Mouse (Mus musculus) fibroblast of lung, adult 2 months (primary cell): ENCODE data around the gene Wee2.
A peak's percentile ranks its signal among the peaks of the same experiment; 100 is the strongest.

Experiments
- DNase-seq: peaks from one replicate; pipeline ENCODE4 v3.0.0-alpha.2; 2011; ENCODE audit warnings: low read depth

Gene Wee2

GRCm38 (mm10) chr6:40438936-40439335 lies at the start of gene Wee2:
Gene Wee2 (plus strand): TSS chr6:40439088.
- no peak for DNase-seq

GRCm38 (mm10) chr6:40390975-40391374 lies 47.9 kb upstream of the Wee2 start:
- no peak for DNase-seq

GRCm38 (mm10) chr6:40393213-40393612 lies 45.7 kb upstream of the Wee2 start:
- DNase-seq: peak; percentile 29

- DNase-seq: no peak
Observed at GRCm38 (mm10) chr6:40402031-40402430, 36.9 kb upstream of the Wee2 start.

- no peak for DNase-seq
Observed at GRCm38 (mm10) chr6:40403640-40404285, 35.1 kb upstream of the Wee2 start.

GRCm38 (mm10) chr6:40411085-40411484 lies 27.8 kb upstream of the Wee2 start:
- DNase-seq: no peak

- DNase-seq: no peak
Observed at GRCm38 (mm10) chr6:40413046-40413445, 25.8 kb upstream of the Wee2 start.

GRCm38 (mm10) chr6:40413565-40413964 lies 25.3 kb upstream of the Wee2 start:
- DNase-seq: no peak

- no peak for DNase-seq
Observed at GRCm38 (mm10) chr6:40415799-40416198, 23.1 kb upstream of the Wee2 start.

- no peak for DNase-seq
Observed at GRCm38 (mm10) chr6:40418386-40418785, 20.5 kb upstream of the Wee2 start.

- no peak for DNase-seq
Observed at GRCm38 (mm10) chr6:40421099-40421498, 17.8 kb upstream of the Wee2 start.

GRCm38 (mm10) chr6:40423013-40423412 lies 15.9 kb upstream of the Wee2 start:
- no peak for DNase-seq

GRCm38 (mm10) chr6:40423774-40424173 lies 15.1 kb upstream of the Wee2 start:
- peak; percentile 13 for DNase-seq

- no peak for DNase-seq
Observed at GRCm38 (mm10) chr6:40427441-40427840, 11.4 kb upstream of the Wee2 start.

- DNase-seq: no peak
Observed at GRCm38 (mm10) chr6:40428696-40429095, 10.2 kb upstream of the Wee2 start.

GRCm38 (mm10) chr6:40429521-40429931 lies 9.4 kb upstream of the Wee2 start:
- no peak for DNase-seq

- DNase-seq: no peak
Observed at GRCm38 (mm10) chr6:40430251-40430650, 8.6 kb upstream of the Wee2 start.

- DNase-seq: no peak
Observed at GRCm38 (mm10) chr6:40430878-40431277, 8.0 kb upstream of the Wee2 start.

- no peak for DNase-seq
Observed at GRCm38 (mm10) chr6:40431356-40431755, 7.5 kb upstream of the Wee2 start.

GRCm38 (mm10) chr6:40431812-40432211 lies 7.1 kb upstream of the Wee2 start:
- no peak for DNase-seq

- no peak for DNase-seq
Observed at GRCm38 (mm10) chr6:40432346-40433275, 6.3 kb upstream of the Wee2 start.

GRCm38 (mm10) chr6:40434697-40435096 lies 4.2 kb upstream of the Wee2 start:
- DNase-seq: no peak
